Mouse (Mus musculus): ENCODE data around the gene Doc2a.

Gene Doc2a

DNA sequence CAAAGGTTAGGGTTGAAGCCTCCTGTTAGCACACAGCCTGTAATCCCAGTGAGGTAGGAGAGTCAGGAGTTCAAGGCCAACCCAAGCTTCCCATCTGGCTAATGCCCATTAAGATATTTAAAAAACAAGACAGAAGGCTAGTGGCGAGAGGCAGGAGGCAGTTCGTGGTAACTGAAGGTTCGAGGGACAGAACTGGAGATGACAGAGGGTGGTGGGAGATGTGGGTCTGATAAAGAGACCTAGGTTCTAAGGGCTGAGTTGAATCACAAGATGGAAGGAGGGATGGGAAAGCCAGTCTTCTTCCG lies at the start of gene Doc2a:
Gene Doc2a, plus strand, starts transcription at position 301 of the 305 bp plus-strand sequence.
- DNase-seq = no peak

DNA sequence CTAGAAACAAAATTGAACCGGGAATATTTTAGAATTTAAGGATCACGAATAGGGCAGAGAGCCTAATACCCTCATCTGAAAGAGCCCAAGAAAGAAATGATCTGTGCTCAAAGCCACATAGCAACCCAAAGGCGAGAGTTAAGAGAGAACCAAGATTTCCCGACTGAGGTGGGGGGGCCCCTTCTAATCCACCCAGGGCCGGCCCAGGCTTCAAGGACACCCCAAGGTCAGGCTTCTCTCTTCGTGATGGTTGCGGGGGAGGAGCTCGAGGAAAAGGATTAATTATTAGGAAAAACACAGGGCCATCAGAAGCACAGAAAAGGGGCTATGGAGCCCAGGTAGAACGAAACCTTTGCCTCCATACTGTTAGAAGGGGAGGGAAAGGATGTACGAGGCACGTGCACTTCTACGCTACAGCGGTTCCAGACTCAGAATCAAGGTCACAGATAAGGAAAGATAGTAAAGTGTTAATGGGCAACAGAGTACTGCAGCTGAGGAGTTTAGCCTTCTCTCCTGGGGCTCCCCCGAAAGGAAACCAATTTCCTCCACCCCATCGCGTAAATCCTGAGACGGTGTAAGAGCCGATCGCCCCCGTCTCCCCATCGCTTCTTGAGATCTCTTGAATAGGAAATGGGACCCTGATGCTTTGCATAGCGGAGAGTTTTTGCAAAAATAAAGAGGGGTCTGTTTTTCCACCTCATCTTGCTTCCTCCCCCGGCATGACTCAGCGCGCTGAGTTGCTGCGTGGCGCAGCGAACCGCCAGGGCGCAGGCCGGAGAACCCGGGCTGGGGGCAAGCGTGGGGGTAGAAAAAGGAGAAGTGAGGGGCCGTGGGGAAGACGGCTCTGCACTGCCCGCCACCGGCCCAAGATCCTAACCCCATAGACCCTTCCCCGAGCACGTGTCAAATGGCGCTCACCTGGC lies 48.8 kb upstream of the Doc2a start:
- no peak for DNase-seq

DNA sequence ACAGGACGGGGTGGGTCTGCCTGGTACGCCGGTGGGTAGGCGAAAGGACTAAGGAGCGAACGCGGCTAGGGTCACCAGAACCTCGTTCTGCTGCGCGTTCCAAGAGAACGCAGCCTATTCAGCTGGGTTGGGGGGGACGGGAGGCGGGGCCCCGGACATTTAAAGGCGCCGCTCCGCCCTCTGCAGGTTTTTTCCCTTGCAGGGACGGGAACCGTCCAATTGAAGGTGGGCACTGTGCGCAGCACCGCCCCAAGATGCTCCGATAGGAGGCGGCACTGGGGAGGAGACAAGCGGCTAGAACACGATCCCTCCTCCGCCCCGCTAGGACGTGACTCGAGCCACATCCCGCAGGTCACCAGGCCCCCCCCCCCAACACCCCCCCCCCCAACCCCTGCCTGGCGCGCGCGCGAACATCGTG lies 48.2 kb upstream of the Doc2a start:
- DNase-seq = peak; percentile 98 to 99

DNA sequence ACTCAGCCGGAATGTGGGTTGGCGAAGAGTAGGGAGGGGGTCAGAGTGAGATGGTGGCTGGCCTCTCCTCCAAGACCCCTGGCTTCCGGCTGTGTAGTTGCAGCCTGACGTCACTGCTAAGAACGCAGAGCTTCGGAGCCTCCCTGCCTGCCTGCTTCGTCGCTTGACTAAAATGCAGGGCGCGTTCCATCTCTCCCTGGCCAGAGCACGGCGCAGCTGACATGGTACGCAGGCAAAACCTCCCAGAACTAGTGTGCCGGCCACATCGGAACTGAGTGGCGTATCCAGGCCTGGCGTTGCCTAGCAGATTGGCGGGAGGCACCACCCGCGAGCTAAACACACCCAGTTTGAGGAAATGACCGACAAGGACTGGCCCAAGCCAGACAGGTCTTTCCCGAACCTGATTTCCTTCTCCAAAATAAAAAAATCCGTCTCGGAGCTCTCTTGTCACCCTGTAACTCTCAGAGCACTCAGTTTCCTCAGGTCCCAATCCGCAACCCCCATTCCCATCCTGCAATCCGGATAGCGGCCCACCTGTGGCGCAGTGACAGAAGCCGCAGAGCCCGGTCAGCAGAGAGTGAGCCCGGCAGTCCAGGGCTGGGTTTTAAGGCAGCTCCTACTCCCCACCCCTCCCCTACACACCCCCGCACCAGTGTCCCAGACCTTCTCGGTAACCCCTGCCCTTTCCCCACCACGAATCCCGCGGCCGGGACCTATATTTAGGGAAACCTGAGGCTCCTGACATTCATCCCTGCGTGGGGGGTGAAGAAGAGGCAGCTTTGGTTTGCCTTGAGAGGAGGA lies 47.5 kb upstream of the Doc2a start:
- no peak for DNase-seq

DNA sequence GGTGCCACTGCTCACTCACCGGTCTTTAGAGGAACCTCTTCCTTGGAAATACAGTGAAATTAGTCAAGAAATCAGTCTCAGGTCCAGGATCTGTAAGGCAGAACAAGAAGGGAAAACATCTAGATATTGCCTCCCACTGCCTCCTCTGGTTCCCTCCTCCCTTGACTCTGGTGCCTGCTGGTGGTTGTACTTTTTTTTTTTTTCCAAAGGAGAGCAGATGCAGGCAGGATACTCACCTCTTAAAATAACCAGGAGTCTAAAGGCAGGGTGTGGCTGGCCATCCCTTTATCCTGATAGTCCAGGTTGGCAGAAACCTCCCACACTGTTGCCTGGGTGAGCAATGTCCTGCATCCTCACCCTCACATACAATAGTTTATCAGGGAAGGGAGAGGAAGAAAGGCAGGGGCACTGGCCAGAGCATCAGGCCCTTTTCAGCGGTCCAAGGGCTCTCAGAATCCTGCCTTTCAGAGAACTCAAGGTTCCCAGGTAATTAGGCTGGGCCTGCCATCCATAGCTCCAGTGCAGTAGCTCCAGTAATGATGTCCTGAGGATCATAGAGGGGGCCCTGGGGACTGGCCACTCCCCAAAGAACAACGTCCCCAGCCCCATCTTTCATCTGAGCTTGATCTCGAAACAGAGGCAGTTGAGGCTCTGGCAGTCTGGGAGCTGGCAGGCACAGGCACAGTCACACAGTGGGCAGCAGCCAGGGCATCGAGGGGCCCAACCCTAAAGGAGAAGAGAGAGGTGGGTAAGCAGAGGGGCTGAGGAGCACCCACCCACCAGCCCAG lies 46.8 kb upstream of the Doc2a start:
- DNase-seq = no peak

DNA sequence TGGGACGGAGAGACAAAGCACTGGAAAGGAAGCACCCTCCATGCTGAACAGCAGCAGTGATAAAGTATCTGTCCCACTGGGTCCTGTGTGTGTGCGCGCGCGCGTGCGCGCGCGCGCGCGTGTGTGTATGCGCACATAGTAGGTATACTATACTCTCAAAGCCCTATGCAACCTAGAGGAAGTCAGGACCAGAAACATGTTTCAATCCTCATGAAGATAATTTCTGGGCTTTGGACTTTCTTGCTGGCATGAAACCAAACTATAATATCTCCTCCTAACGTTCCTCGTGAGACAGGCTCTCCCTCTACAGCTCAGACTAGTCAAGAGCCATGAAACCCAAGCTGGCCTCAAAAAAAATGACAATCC lies 46.2 kb upstream of the Doc2a start:
- DNase-seq = no peak

DNA sequence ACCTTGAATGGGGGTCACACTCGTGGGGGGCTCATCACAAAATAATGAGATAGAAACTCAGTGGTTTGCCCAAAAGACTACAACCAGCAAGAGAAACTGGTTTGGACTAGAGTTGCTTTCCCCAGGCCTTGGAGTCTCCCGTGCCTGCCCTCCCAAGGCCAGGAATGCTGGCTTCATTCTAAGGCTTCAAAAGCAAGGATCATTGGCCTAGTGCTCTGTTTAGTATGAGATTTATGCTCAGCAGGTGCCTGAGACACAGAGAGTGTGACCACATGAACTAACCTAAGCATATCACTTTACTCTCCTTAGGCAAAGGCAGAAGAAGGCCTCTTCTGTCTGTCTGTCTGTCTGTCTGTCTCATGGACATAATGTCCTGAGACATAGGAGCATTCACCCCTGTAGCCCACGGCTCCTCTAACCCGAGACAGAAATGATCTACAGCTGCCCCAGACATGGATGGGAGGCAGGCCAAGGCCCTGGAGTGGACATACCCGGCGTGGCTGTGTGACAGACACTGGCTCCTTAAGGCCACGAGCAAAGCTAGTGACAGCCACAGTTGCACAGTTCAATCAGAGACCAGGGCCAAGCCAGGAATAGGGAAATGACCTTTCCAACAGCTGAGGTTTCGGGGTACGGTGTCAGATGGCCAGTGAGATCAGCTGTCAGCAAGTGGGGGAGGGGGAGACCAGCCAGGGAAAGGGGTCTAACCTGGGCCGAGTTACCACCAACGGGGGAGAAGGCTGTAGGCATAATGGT lies 44.9 kb upstream of the Doc2a start:
- DNase-seq = no peak

DNA sequence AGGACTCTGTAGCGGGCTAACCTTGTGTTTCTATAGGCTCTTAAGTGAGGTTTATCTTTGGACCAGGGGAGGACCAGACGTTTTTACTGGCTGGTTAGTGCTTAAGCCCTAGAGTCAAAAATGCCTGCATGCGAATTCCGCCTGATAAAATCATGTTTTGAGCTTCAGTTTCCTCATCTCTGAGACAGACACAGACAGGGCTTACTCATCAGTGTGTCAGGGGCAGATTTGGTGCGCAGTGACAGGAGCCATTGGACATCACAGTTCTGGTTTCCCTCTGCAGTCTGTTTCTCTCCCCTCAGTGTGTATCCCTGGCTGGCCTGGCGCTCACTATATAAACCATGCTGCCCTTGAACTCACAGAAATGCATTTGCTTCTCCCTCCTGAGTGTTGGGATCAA lies 44.0 kb upstream of the Doc2a start:
- no peak for DNase-seq

DNA sequence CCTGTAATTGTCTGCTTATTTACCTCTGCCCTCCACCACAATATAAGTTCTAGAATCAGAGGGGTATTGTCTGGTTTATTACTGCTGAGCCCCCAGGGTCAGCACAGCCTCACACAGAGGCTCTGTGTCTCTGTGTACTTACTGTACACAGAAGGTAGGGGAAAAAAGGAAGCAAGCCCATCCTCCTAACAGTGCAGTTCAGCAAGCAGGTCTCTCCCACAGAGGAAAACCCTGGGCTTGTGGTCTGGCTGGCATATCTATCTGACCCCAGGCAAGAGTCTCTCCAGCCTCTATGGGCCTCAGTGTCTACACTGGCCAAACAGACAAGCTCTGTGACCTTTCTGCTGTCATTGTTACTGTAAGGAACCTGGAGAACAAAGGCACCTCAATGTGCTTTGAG lies 43.5 kb upstream of the Doc2a start:
- DNase-seq = no peak

DNA sequence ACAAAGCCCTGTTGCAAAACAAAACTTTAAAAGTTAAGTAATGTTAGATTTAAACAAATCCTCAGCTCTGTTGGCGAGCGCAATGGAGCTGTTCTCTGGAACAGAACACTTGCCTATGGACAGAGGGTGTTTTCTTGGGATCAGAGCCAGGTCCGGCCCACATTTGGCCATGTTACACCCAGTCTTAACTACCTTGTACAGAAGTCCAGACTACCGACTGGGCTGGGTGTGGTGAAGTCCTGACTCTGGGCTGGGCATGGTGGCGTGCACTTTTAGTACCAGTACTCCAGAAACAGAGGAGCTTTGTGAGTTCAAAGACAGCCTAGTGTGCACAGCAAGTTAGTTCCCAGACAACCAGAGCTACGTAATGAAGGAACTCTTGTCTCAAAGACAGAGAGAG lies 40.3 kb upstream of the Doc2a start:
- DNase-seq = peak; percentile 53 to 75

DNA sequence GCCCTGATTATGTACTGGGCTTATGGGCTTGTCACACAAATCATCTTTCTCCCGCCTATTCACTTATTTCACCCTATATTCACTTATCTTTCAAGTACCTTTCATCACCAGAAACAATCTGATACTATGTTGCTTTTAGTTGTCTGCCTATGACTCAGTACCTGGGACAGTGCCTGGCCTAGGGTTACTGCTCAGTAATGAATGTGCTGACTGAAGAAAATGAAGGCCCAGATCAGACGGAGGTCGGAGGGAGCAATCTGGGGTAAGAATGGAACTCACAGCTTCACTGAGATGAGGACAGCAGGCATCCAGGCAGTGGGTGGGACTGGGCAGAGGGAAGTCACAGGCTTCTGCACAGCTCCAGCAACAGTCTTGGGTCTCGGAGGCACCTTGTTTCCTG lies 39.8 kb upstream of the Doc2a start:
- DNase-seq = no peak

DNA sequence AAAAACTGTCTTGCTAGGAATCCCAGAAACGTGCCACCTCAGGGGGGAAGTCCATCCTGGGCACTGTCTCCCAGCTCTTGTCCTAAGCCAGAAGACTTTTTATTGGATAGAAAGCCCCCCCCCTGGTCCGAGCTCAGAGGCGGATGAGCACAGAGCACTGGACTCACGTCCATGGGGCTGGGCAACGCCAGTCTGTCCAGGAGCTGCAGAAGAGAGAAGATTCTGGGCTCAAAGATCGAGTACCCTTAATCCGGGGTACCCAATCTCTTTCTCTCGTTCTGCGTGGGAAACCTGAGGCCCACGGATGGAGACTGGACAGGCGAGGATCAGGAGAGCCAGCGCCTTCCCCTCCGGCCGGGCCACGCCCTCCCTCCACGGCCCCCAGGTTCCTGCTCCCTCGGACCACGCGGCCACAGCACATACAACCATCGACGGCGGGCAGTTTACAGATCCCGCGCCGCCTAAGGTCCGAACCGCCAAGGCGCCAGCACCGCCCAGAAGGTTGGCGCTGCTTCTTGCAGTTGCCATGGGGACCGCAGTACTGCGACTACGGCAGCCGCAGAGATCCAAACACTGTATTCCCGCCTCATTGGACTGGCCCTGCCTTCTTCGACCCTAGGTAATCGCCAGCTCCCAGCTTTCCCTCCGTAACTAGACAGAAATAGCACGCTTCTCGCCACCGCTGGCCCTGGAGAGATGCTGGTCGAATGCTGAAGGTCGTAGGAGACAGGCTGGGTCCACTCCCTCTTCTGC lies 38.3 kb upstream of the Doc2a start:
- DNase-seq = peak; percentile 87 to 92

DNA sequence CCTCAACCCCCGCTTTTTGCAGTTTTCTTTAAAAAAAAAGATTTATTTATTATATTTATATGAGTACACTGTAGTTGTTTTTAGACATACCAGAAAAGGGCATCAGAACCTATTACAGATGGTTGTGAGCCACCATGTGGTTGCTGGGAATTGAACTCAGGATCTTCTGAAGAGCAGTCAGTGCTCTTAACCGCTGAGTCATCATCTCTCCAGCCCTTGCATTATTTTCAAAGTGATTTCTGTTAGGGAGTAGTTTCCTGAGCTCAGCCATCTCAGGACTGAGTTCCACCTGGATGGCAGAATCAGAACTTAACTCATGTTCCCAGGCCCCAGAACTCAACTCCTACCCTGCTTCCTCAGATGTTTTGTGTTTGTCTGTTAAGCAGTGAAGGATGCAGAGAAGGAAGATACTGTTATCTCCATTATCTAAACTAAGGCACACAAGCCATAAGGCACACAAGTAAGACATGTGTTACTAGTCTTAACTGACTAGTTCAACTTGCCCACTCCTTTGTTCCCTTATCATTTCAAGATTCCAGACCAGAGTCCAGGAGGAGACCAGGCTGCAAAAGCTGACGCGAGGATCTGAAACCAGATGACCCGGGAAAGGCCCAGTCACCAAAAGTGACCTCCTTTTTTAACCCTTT lies 37.4 kb upstream of the Doc2a start:
- DNase-seq = no peak

DNA sequence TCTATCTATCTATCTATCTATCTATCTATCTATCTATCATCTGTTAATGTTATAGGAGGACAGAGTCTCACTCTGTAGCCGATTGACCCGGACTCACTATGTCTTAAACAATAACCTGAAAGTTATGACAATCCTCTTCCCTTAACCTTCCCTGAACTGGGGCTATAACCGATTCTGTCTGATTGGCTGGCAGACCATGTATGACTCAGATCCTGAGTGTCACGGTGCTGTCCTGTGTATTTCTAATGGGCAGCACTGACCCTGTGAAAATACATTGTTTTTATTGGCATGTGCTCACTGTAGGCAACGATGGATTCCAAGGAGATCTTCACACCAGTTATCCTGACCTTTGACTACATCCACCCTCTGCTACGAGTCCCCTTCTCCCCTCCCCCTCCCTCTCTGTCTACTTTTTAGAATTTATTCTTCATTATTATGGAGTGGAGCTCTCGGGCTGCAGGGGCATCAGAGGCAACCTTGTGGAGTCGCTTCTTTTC lies 31.4 kb upstream of the Doc2a start:
- DNase-seq = no peak

DNA sequence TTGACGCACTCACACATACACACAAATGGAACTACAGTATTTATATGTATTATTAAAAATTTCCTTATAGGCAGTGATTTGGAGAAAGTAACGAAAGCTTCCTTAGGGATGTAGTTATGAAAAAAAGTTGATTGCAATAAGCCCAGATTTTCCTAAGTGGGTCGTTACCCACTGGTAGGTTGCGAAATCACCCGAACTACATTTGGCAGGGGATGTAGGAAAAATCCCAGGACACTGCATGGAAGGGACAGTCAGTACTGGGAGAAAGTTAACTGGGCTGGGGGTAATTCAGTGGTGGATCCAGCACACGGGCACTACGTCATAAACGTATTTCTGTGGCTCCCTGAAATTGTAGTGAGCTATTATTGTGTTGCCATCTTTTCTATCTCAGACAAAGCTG lies 30.7 kb upstream of the Doc2a start:
- no peak for DNase-seq

DNA sequence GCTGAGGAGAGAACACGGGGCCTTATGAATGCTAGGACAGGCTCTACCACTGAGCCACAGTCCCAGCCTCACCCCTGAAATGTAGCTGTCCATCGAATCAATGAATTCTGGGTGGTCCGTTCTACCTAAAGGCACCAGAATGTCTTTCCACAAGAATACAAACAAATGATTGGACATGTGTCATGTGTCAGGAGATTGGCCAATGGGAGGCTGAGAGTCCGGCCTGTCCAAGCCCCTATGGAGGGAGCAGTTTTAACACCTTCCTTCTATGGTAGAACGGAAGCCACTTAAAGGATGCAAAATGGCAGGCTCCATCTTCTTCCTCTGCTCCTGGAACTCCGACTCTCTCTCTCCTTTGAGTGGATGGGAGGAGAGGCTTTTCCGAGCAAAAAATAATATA lies 29.6 kb upstream of the Doc2a start:
- DNase-seq = no peak

DNA sequence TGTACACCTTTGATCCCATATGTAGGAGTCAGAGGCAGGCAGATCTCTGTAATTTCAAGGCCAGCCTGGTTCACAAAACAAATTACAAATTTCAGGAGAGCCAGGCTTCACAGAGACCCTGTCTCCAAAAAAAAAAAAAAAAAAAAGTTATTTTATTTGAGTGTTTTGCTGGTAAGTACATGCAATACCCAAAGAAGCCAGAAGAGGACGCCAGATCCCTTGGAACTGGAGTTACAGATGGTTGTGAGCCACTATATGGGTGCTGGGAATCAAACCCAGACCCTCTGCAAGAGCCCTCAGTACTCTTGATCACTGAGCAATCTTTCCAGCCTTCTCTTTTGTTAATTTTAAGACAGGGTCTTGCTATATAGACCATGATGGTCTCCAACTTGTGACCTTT lies 28.4 kb upstream of the Doc2a start:
- DNase-seq = no peak

DNA sequence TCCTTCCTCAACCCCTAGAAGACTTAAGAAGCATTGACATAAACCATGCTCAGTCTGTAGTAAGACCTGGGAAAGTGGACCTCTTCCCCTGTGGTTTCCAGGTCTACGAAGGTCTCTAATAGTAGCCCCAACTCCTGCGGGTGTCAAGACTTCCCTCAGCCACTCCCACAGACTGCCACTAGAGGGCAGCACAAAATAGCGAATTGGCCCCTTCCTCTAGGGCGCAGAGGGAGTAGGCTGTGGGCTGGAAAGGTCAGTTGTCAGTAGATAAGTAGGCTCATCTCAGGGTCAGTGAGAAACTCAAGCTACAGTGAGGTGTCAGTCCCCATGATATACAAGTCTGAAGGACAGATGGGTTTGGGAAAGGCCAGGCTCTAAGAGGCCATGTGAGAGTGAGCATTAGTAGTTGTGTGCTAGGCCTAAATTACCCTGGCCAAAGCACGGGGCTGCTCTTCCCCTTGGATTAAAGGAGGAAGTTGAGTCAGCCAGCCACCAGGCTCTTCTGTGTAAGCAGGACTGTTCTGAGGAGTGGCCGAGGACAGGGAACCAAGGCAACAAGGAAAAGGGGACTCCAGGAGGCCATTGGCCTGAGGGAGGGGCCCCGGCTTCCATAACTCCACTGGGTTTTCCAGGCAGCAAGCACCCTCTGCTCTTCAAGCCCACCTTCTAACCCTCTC lies 25.2 kb upstream of the Doc2a start:
- peak; percentile 66 to 87 for DNase-seq

DNA sequence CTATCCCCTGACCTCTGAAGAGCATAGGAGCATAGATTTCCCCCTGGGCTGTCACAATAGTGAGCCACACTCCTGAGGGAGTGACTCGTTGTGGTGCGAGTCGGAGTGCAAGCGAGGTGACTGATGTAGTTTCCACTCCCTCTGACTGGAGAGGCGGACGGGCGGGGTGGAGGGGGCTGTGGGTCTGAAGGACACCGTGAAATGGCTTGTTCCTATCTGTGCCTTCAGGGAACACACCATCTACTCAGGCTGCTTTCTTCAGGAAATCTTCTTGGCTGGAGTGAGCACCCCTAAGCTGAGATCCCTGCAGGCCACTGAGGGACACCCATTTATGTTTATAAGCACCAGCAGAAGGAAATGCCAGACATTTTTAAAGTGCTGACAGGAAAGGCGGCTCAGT lies 24.5 kb upstream of the Doc2a start:
- no peak for DNase-seq

DNA sequence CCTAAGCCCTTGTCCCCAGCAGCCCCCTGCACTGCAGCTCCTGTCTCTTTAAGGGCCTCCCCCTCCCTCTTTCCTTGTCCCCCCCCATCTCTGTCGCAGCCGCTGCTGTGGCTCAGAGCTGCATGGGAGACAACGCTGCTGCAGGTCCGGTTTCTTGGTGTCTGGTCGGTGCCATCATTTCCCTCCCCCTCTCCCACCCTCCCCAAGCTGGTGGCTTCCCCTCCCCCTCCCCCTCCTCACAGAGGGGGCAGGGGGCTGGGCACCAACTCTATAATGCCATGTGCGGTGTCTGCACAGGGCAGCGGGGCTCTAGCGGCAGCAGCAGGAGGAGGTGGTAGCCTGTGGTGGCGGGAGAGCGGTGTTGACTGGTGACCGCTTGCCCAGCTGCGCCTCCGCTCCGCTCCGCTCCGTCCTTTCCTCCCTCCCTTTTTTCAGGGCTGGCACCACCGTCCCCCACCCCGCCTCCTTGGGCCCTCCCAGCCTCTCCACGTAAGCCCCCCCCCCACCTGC lies 24.0 kb upstream of the Doc2a start:
- no peak for DNase-seq

Measured in lung, postnatal 4 days (tissue).